Mouse (Mus musculus): ENCODE data around the gene Rgs7bp. TPM values are rescaled to one million over a fixed set of nuclear protein-coding genes. Genes with fewer than 3 reads are reported as not detected.
A peak's percentile ranks its signal among the peaks of the same experiment; 100 is the strongest.

Rgs7bp gene
- polyA plus RNA-seq (2014; fragmentation: Nextera tagmentation; extraction: Ambion mirVana), result 1.4 and 1.6 TPM in 2 replicates

GRCm38 (mm10) chr13:105054181-105054940 is at the start of gene Rgs7bp:
TSS of gene Rgs7bp (minus strand) at chr13:105054930.
- no peaks in the 10 kb centered on the region for H3K9me3 ChIP-seq (ENCODE audit: control insufficient read depth, low read length)
- H3K4me1 ChIP-seq (replicated peaks; ENCODE audit: control insufficient read depth, insufficient read depth, low read length), result peaks cover 4% of the 10 kb centered on the region; the same call in 1 of the 2 replicates
- DNase-seq (ENCODE audit: low spot score) (peak; percentile 90), ATAC-seq (replicated peaks; ENCODE audit: low FRiP score) (peak; percentile 88)
- peaks cover 11% of the 10 kb centered on the region; the same call in 1 of the 2 replicates for H3K27me3 ChIP-seq (ENCODE audit: control insufficient read depth, insufficient read depth, low read length)
- 0% methylated on average over 74 of the region's 75 CpGs for WGBS
- peak within 1 kb of the TSS; percentile 64 for H3K4me3 ChIP-seq (ENCODE audit: low read depth, low read length)
- peak within 1 kb of the TSS; percentile 93 for H3K4me2 ChIP-seq (ENCODE audit: low read depth, low read length, severe bottlenecking)
- peak within 1 kb of the TSS; percentile 71 for H3K9ac ChIP-seq (ENCODE audit: low read length)
- no peaks in the 10 kb centered on the region for H3K36me3 ChIP-seq (ENCODE audit: control insufficient read depth, insufficient read depth, low read length)
- H3K27ac ChIP-seq (ENCODE audit: low read depth, low read length), result peak within 1 kb of the TSS; percentile 31; the same call in 1 of the 2 replicates

GRCm38 (mm10) chr13:105104385-105104784 is 49.7 kb upstream of the Rgs7bp start:
- no peak overlapping the region for H3K4me3 ChIP-seq (ENCODE audit: low read depth, low read length)
- no peak overlapping the region for H3K9ac ChIP-seq (ENCODE audit: low read length)
- DNase-seq (ENCODE audit: low spot score), result no peak
- H3K27me3 ChIP-seq (ENCODE audit: control insufficient read depth, insufficient read depth, low read length), result no peaks in the 10 kb centered on the region
- H3K4me1 ChIP-seq (replicated peaks; ENCODE audit: control insufficient read depth, insufficient read depth, low read length), result no peaks in the 10 kb centered on the region
- WGBS, result 72% methylated on average over 2 of the region's 2 CpGs
- no peaks in the 10 kb centered on the region for H3K36me3 ChIP-seq (ENCODE audit: control insufficient read depth, insufficient read depth, low read length)
- no peak for ATAC-seq (replicated peaks; ENCODE audit: low FRiP score)
- no peak overlapping the region for H3K4me2 ChIP-seq (ENCODE audit: low read depth, low read length, severe bottlenecking)
- H3K27ac ChIP-seq (ENCODE audit: low read depth, low read length), result no peak overlapping the region
- no peaks in the 10 kb centered on the region for H3K9me3 ChIP-seq (ENCODE audit: control insufficient read depth, low read length)

- H3K36me3 ChIP-seq (ENCODE audit: control insufficient read depth, insufficient read depth, low read length), result no peaks in the 10 kb centered on the region
Measured at GRCm38 (mm10) chr13:105100705-105101104, 46.0 kb upstream of the Rgs7bp start.

GRCm38 (mm10) chr13:105096316-105096715 is 41.6 kb upstream of the Rgs7bp start:
- no peaks in the 10 kb centered on the region for H3K9me3 ChIP-seq (ENCODE audit: control insufficient read depth, low read length)
- DNase-seq (ENCODE audit: low spot score) (no peak), ATAC-seq (replicated peaks; ENCODE audit: low FRiP score) (0 out of 2 replicates have a peak, but pooled peaks have one; percentile 30)
- H3K27me3 ChIP-seq (ENCODE audit: control insufficient read depth, insufficient read depth, low read length), result no peaks in the 10 kb centered on the region
- no peak overlapping the region for H3K4me2 ChIP-seq (ENCODE audit: low read depth, low read length, severe bottlenecking)
- no peak overlapping the region for H3K27ac ChIP-seq (ENCODE audit: low read depth, low read length)
- no peaks in the 10 kb centered on the region for H3K4me1 ChIP-seq (replicated peaks; ENCODE audit: control insufficient read depth, insufficient read depth, low read length)
- no peak overlapping the region for H3K4me3 ChIP-seq (ENCODE audit: low read depth, low read length)
- WGBS, result 84% methylated on average over 2 of the region's 2 CpGs
- no peaks in the 10 kb centered on the region for H3K36me3 ChIP-seq (ENCODE audit: control insufficient read depth, insufficient read depth, low read length)
- no peak overlapping the region for H3K9ac ChIP-seq (ENCODE audit: low read length)

More at GRCm38 (mm10) chr13:105100705-105101104, 46.0 kb upstream of the Rgs7bp start:
- Histone ChIP-seq H3K4me3 (ENCODE audit: low read depth, low read length) (no peak overlapping the region), H3K4me2 (ENCODE audit: low read depth, low read length, severe bottlenecking) (no peak overlapping the region), H3K9me3 (ENCODE audit: control insufficient read depth, low read length) (no peaks in the 10 kb centered on the region), H3K4me1 (replicated peaks; ENCODE audit: control insufficient read depth, insufficient read depth, low read length) (no peaks in the 10 kb centered on the region), H3K27me3 (ENCODE audit: control insufficient read depth, insufficient read depth, low read length) (no peaks in the 10 kb centered on the region), H3K9ac (ENCODE audit: low read length) (no peak overlapping the region), H3K27ac (ENCODE audit: low read depth, low read length) (no peak overlapping the region)
- DNase-seq (ENCODE audit: low spot score) (no peak), ATAC-seq (replicated peaks; ENCODE audit: low FRiP score) (no peak)
- 89% methylated on average over 4 of the region's 4 CpGs for WGBS

DNA sequence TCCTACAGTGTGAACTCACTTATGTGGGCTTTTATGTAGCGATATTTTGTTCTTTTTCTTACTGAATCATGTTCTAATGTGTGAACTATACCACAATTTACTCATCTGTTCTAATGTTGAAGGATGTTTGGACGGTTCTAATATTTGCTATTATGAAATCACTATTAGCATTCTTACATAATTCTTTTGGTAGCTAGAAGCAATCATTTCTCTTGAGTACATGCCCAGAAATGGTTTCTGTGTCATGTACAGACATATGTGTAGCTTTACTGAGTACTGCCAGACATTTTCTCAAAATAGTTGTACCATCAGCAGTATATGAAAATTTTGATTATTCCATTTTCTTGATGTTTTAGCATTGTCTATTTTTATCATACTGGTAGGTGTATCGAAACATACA is 34.5 kb upstream of the Rgs7bp start:
- Histone ChIP-seq H3K4me3 (ENCODE audit: low read depth, low read length) (no peak overlapping the region), H3K36me3 (ENCODE audit: control insufficient read depth, insufficient read depth, low read length) (no peaks in the 10 kb centered on the region), H3K4me2 (ENCODE audit: low read depth, low read length, severe bottlenecking) (no peak overlapping the region), H3K9ac (ENCODE audit: low read length) (no peak overlapping the region), H3K9me3 (ENCODE audit: control insufficient read depth, low read length) (no peaks in the 10 kb centered on the region), H3K27me3 (ENCODE audit: control insufficient read depth, insufficient read depth, low read length) (no peaks in the 10 kb centered on the region), H3K4me1 (replicated peaks; ENCODE audit: control insufficient read depth, insufficient read depth, low read length) (no peaks in the 10 kb centered on the region), H3K27ac (ENCODE audit: low read depth, low read length) (no peak overlapping the region)
- ATAC-seq (replicated peaks; ENCODE audit: low FRiP score) (no peak), DNase-seq (ENCODE audit: low spot score) (no peak)
- 90% methylated on average over 3 of the region's 3 CpGs for WGBS

DNA sequence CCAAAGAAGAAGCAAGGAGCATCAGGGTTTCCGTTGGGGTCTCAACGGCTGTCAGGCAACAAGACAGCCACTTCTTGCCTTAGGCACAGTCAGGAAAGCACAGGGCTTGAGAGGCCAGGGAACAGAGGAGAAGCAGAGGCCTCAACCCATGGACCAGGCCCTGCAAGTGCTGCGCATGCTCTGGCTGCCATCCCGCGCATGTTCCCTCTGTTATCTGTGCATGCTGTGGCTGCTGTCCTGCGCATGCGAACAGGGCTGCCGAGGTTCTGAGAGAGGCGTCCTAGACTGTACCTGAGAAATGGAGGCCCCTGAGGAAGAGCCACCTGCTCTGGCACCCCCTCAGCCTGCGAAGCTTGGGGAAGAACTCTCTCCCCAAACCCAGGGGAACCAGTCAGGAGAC is 27.1 kb upstream of the Rgs7bp start, which contains the start of gene 4933425L06Rik:
Gene 4933425L06Rik, plus strand, starts transcription at position 261 of the 400 bp plus-strand sequence.
- no peak within 1 kb of the TSS for H3K9ac ChIP-seq (ENCODE audit: low read length)
- no peak within 1 kb of the TSS for H3K4me2 ChIP-seq (ENCODE audit: low read depth, low read length, severe bottlenecking)
- H3K36me3 ChIP-seq (ENCODE audit: control insufficient read depth, insufficient read depth, low read length), result no peaks in the 10 kb centered on the region
- WGBS, result 95% methylated on average over 10 of the region's 10 CpGs
- no peaks in the 10 kb centered on the region for H3K9me3 ChIP-seq (ENCODE audit: control insufficient read depth, low read length)
- H3K4me1 ChIP-seq (replicated peaks; ENCODE audit: control insufficient read depth, insufficient read depth, low read length), result no peaks in the 10 kb centered on the region
- DNase-seq (ENCODE audit: low spot score) (no peak), ATAC-seq (replicated peaks; ENCODE audit: low FRiP score) (no peak)
- no peak within 1 kb of the TSS for H3K27ac ChIP-seq (ENCODE audit: low read depth, low read length)
- no peak within 1 kb of the TSS for H3K4me3 ChIP-seq (ENCODE audit: low read depth, low read length)
- no peaks in the 10 kb centered on the region for H3K27me3 ChIP-seq (ENCODE audit: control insufficient read depth, insufficient read depth, low read length)

DNA sequence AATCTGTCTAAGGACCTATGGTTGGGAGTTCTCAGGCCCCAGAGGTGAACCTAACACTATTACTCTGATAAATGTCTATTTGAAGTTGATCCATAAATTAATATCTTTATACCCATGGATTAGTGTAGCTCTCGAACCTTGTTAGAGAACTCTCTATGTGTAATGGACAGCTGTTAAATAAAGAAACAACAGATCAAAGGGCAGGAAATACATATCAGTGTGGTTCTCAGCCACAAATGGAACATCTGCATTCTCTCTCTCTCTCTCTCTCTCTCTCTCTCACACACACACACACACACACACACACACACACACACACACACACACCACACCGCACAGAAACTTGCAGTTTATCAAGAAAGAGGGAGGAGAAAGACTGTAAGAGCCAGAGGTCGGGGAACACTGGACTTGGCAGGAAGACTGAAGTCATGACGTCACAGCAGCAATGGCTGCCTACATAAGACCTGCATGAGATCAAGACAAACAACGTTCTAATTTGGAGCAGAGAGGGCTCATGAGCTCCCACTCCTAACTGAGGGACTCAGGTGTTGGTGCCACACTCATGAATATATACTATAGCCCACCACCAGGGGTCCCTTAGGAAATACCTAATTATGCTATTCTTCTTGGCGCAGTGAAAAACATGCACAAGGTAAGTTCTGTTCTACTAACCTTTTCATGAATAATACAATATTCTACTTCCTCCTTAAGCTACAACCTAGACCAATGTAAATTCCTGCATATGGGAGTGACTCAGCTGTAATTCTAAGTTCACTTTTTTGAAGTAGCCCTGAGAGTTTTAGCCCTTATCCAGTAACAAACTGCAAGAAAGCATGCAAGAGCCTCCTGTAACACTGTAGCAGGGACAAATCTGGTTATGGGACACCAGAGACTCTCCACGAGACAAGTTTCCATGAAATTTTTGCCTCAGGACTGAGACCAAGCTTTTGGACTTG is 12.4 kb upstream of the Rgs7bp start:
- no peak overlapping the region for H3K9ac ChIP-seq (ENCODE audit: low read length)
- H3K9me3 ChIP-seq (ENCODE audit: control insufficient read depth, low read length), result no peaks in the 10 kb centered on the region
- ATAC-seq (replicated peaks; ENCODE audit: low FRiP score) (peak; percentile 18; the same call in 1 of the 2 replicates), DNase-seq (ENCODE audit: low spot score) (no peak)
- H3K27me3 ChIP-seq (ENCODE audit: control insufficient read depth, insufficient read depth, low read length), result no peaks in the 10 kb centered on the region
- no peaks in the 10 kb centered on the region for H3K36me3 ChIP-seq (ENCODE audit: control insufficient read depth, insufficient read depth, low read length)
- 76% methylated on average over 7 of the region's 7 CpGs for WGBS
- no peak overlapping the region for H3K4me3 ChIP-seq (ENCODE audit: low read depth, low read length)
- no peak overlapping the region for H3K4me2 ChIP-seq (ENCODE audit: low read depth, low read length, severe bottlenecking)
- no peak overlapping the region for H3K27ac ChIP-seq (ENCODE audit: low read depth, low read length)
- H3K4me1 ChIP-seq (replicated peaks; ENCODE audit: control insufficient read depth, insufficient read depth, low read length), result no peaks in the 10 kb centered on the region

- H3K4me1 ChIP-seq (replicated peaks; ENCODE audit: control insufficient read depth, insufficient read depth, low read length), result no peaks in the 10 kb centered on the region
- H3K9ac ChIP-seq (ENCODE audit: low read length), result no peak overlapping the region
- H3K27ac ChIP-seq (ENCODE audit: low read depth, low read length), result no peak overlapping the region
- no peaks in the 10 kb centered on the region for H3K27me3 ChIP-seq (ENCODE audit: control insufficient read depth, insufficient read depth, low read length)
- ATAC-seq (replicated peaks; ENCODE audit: low FRiP score) (no peak), DNase-seq (ENCODE audit: low spot score) (no peak)
- H3K4me2 ChIP-seq (ENCODE audit: low read depth, low read length, severe bottlenecking), result no peak overlapping the region
- H3K4me3 ChIP-seq (ENCODE audit: low read depth, low read length), result no peak overlapping the region
- no peaks in the 10 kb centered on the region for H3K36me3 ChIP-seq (ENCODE audit: control insufficient read depth, insufficient read depth, low read length)
- H3K9me3 ChIP-seq (ENCODE audit: control insufficient read depth, low read length), result no peaks in the 10 kb centered on the region
Measured at GRCm38 (mm10) chr13:105066119-105066518, 11.4 kb upstream of the Rgs7bp start.
